Mouse (Mus musculus) neural tube, embryonic 12.5 days (tissue): ENCODE measurements around the gene Atp5b. TPM values are rescaled to one million over a fixed set of nuclear protein-coding genes. Genes with fewer than 3 reads are reported as not detected.
"Not testable (repeated sequence)": the region's sequence is repeated elsewhere in the genome, so short reads cannot be mapped to it uniquely, and the experiment has no call there.

Experiments
- ATAC-seq: fragments of 200-750 bp; cut with Nextera tagmentation; 2 replicates; pipeline ENCODE4 v1.8.0; 2017; ENCODE audit warnings: low read depth, mild to moderate bottlenecking, moderate TSS enrichment, moderate library complexity; ENCODE audit not compliant: low FRiP score
- H3K27ac ChIP-seq: fragments of 300-500 bp; sonication (generic); 2 replicates; pipeline ENCODE4 v1.5.1; 2016
- H3K27me3 ChIP-seq: fragments of 300-500 bp; sonication (generic); replicated peaks from 2 replicates; pipeline ENCODE4 v1.6.1; 2016; ENCODE audit warnings: mild to moderate bottlenecking
- H3K36me3 ChIP-seq: fragments of 300-500 bp; sonication (generic); 2 replicates; pipeline ENCODE4 v1.6.1; 2016; ENCODE audit warnings: mild to moderate bottlenecking
- H3K4me1 ChIP-seq: fragments of 300-500 bp; sonication (generic); 2 replicates; pipeline ENCODE4 v1.6.1; 2016
- H3K4me2 ChIP-seq: fragments of 300-500 bp; sonication (generic); replicated peaks from 2 replicates; pipeline ENCODE4 v1.6.1; 2016; ENCODE audit warnings: mild to moderate bottlenecking
- H3K4me3 ChIP-seq: fragments of 300-500 bp; sonication (generic); 2 replicates; pipeline ENCODE4 v1.5.1; 2016
- H3K9ac ChIP-seq: fragments of 300-500 bp; sonication (generic); 2 replicates; pipeline ENCODE4 v1.6.1; 2016; ENCODE audit warnings: mild to moderate bottlenecking
- H3K9me3 ChIP-seq: fragments of 300-500 bp; sonication (generic); 2 replicates; pipeline ENCODE4 v1.6.1; 2016; ENCODE audit warnings: mild to moderate bottlenecking
- WGBS: fragments of 180-500 bp; shearing (Covaris S2); methylation state at CpG from one replicate; pipeline ENCODE4 v1.1.7; 2016; 5-methylcytosine and 5-hydroxymethylcytosine counted together
- polyA plus RNA-seq: library from polyadenylated mRNA; unstranded; fragments of >200 nt; fragmentation: Nextera tagmentation; extraction: Ambion mirVana; gene quantifications from 2 replicates; pipeline ENCODE4 v1.2.1, GENCODE M21; 2016

Gene Atp5b
- polyA plus RNA-seq, 1 experiment from 2014 or later, result 2,133 TPM

- H3K36me3 ChIP-seq, result peaks cover 46% of the 10 kb centered on the region
- H3K9ac ChIP-seq, result no peak overlapping the region
- no peak overlapping the region for H3K4me2 ChIP-seq
- no peaks in the 10 kb centered on the region for H3K4me1 ChIP-seq
- H3K27ac ChIP-seq, result no peak overlapping the region
- ATAC-seq, result no peak
- no peaks in the 10 kb centered on the region for H3K9me3 ChIP-seq
- no peaks in the 10 kb centered on the region for H3K27me3 ChIP-seq
- H3K4me3 ChIP-seq, result no peak overlapping the region
- 94% methylated on average over 5 of the region's 5 CpGs for WGBS
These were observed 31.5 kb upstream of the Atp5b start for GRCm38 (mm10) chr10:128051589-128051988.

GRCm38 (mm10) chr10:128052136-128052535, 30.9 kb upstream of the Atp5b start:
- not testable (repeated sequence) for H3K9ac ChIP-seq, H3K27ac ChIP-seq, ATAC-seq, H3K4me1 ChIP-seq, H3K27me3 ChIP-seq, H3K9me3 ChIP-seq, H3K4me2 ChIP-seq, H3K4me3 ChIP-seq
- 100% methylated on average over 1 of the region's 2 CpGs for WGBS
- peaks cover 41% of the 10 kb centered on the region for H3K36me3 ChIP-seq

GRCm38 (mm10) chr10:128053001-128053400, 30.1 kb upstream of the Atp5b start:
- peaks cover 6% of the 10 kb centered on the region; the same call in 1 of the 2 replicates for H3K4me1 ChIP-seq
- H3K27me3 ChIP-seq, result no peaks in the 10 kb centered on the region
- H3K4me3 ChIP-seq, result no peak overlapping the region
- WGBS, result 95% methylated on average over 8 of the region's 8 CpGs
- no peak overlapping the region for H3K4me2 ChIP-seq
- H3K9me3 ChIP-seq, result no peaks in the 10 kb centered on the region
- H3K27ac ChIP-seq, result no peak overlapping the region
- peaks cover 34% of the 10 kb centered on the region for H3K36me3 ChIP-seq
- H3K9ac ChIP-seq, result no peak overlapping the region
- ATAC-seq, result no peak

- peaks cover 23% of the 10 kb centered on the region for H3K4me1 ChIP-seq
- ATAC-seq, result peak; percentile 38
- peak overlapping the region; percentile 72 for H3K4me3 ChIP-seq
- peak overlapping the region; percentile 67 for H3K4me2 ChIP-seq
- peak overlapping the region; percentile 97 for H3K27ac ChIP-seq
- H3K9ac ChIP-seq, result peak overlapping the region; percentile 82
- H3K36me3 ChIP-seq, result no peaks in the 10 kb centered on the region
- H3K9me3 ChIP-seq, result no peaks in the 10 kb centered on the region
- H3K27me3 ChIP-seq, result no peaks in the 10 kb centered on the region
- WGBS, result 1% methylated on average over 18 of the region's 18 CpGs
These were observed 24.9 kb upstream of the Atp5b start for GRCm38 (mm10) chr10:128058184-128058583.

GRCm38 (mm10) chr10:128058601-128059151, 24.4 kb upstream of the Atp5b start, which contains the start of gene Ptges3:
TSS of gene Ptges3 (plus strand) at chr10:128058954.
- Histone ChIP-seq H3K4me2 (peak within 1 kb of the TSS; percentile 67), H3K9ac (peak within 1 kb of the TSS; percentile 93), H3K36me3 (peaks cover 2% of the 10 kb centered on the region; the same call in 1 of the 2 replicates), H3K27ac (peak within 1 kb of the TSS; percentile 97), H3K4me3 (peak within 1 kb of the TSS; percentile 72), H3K4me1 (peaks cover 23% of the 10 kb centered on the region), H3K27me3 (no peaks in the 10 kb centered on the region), H3K9me3 (no peaks in the 10 kb centered on the region)
- peak; percentile 89 for ATAC-seq
- under 1% methylated on average over 64 of the region's 72 CpGs for WGBS

DNA sequence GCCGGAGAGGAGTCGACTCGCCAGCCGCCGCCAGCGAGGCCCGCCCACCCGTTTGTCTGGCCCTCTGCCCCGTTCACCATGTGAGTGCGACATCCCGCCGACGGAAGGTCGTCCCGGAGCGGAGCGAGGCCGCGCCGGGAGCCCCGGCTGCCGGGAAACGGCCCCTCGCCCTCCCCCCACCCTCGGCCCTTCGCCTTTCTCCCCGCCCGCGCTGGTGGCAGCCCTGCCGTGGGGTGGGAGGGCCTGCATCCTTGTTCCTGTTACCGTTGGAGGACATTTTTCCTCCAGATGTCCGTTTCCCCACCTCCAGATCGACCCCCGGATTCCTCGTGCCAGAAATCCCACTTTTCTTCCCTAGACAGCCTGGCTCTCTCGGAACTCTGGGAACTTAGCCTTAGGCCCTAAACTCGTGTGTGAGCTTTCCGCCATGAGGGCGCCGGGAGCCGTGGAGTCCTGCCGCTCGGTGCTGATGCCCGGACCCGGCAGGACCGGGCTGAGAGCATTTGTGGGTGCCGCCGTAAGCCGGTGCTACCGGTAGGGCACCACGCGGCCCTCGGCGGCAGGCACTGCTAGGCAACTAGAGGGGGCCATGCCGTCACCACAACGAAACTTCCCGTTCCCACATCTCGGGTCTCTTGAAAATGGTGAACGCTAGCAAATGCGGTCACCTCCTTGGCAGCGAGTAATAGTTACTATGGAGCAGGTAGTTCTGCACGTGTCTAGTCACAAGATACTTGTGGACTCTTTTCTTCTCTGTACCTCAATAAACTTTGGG, 23.7 kb upstream of the Atp5b start:
- peaks cover 6% of the 10 kb centered on the region; the same call in 1 of the 2 replicates for H3K36me3 ChIP-seq
- ATAC-seq, result peak; percentile 59
- peak overlapping the region; percentile 67 for H3K4me2 ChIP-seq
- peak overlapping the region; percentile 97 for H3K27ac ChIP-seq
- no peaks in the 10 kb centered on the region for H3K9me3 ChIP-seq
- H3K4me3 ChIP-seq, result peak overlapping the region; percentile 72
- WGBS, result under 1% methylated on average over 62 of the region's 62 CpGs
- H3K4me1 ChIP-seq, result peaks cover 23% of the 10 kb centered on the region
- peak overlapping the region; percentile 93 for H3K9ac ChIP-seq
- H3K27me3 ChIP-seq, result no peaks in the 10 kb centered on the region

DNA sequence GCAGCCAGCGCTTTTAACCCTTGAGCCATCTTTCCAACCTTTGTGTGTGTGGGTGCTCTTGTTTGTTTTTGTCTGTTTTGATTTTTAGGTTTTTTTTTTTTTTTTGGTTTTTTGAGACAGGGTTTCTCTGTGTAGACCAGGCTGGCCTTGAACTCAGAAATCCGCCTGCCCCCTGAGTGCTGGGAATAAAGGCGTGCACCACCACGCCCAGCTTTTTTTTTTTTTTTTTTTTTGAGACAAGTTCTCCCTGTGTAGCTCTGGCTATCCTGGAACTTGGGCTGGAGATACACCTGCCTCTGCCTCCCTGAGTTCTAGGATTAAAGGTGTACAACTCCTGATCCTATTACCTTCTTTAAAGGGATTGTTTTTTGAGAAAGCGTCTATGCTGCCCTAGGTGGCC, 22.0 kb upstream of the Atp5b start:
- Histone ChIP-seq H3K36me3 (peaks cover 6% of the 10 kb centered on the region; the same call in 1 of the 2 replicates), H3K4me1 (peaks cover 23% of the 10 kb centered on the region), H3K4me2 (peak overlapping the region; percentile 67), H3K27ac (no peak overlapping the region), H3K27me3 (no peaks in the 10 kb centered on the region), H3K4me3 (no peak overlapping the region; the same call in 1 of the 2 replicates), H3K9me3 (no peaks in the 10 kb centered on the region), H3K9ac (peak overlapping the region; percentile 93)
- no peak for ATAC-seq
- 92% methylated on average over 5 of the region's 5 CpGs for WGBS

GRCm38 (mm10) chr10:128062221-128062989, 20.7 kb upstream of the Atp5b start:
- Histone ChIP-seq H3K4me2 (no peak overlapping the region), H3K36me3 (peaks cover 6% of the 10 kb centered on the region; the same call in 1 of the 2 replicates), H3K27ac (no peak overlapping the region), H3K4me3 (no peak overlapping the region), H3K27me3 (no peaks in the 10 kb centered on the region), H3K9ac (no peak overlapping the region), H3K4me1 (peaks cover 23% of the 10 kb centered on the region), H3K9me3 (no peaks in the 10 kb centered on the region)
- 95% methylated on average over 6 of the region's 6 CpGs for WGBS
- no peak for ATAC-seq

GRCm38 (mm10) chr10:128066072-128066471, 17.0 kb upstream of the Atp5b start:
- Histone ChIP-seq H3K36me3 (peaks cover 29% of the 10 kb centered on the region), H3K9ac (no peak overlapping the region), H3K4me3 (no peak overlapping the region), H3K9me3 (0 out of 2 replicates have a peak, but pooled peaks cover 4% of the 10 kb centered on the region), H3K4me1 (0 out of 2 replicates have a peak, but pooled peaks cover 3% of the 10 kb centered on the region), H3K27me3 (no peaks in the 10 kb centered on the region), H3K27ac (no peak overlapping the region), H3K4me2 (no peak overlapping the region)
- 83% methylated on average over 5 of the region's 5 CpGs for WGBS
- ATAC-seq, result no peak

- H3K27ac ChIP-seq, result no peak overlapping the region
These were observed 13.9 kb upstream of the Atp5b start for GRCm38 (mm10) chr10:128069201-128069600.

GRCm38 (mm10) chr10:128070432-128070831, 12.6 kb upstream of the Atp5b start:
- H3K27me3 ChIP-seq, H3K9ac ChIP-seq, H3K4me3 ChIP-seq, H3K9me3 ChIP-seq, H3K4me1 ChIP-seq, ATAC-seq, H3K4me2 ChIP-seq, H3K27ac ChIP-seq: not testable (repeated sequence)
- peaks cover 53% of the 10 kb centered on the region for H3K36me3 ChIP-seq
- WGBS, result 97% methylated on average over 2 of the region's 2 CpGs

More at GRCm38 (mm10) chr10:128069201-128069600, 13.9 kb upstream of the Atp5b start:
- Histone ChIP-seq H3K27me3 (no peaks in the 10 kb centered on the region), H3K4me3 (no peak overlapping the region), H3K9me3 (0 out of 2 replicates have a peak, but pooled peaks cover 4% of the 10 kb centered on the region), H3K4me1 (no peaks in the 10 kb centered on the region), H3K9ac (no peak overlapping the region), H3K4me2 (no peak overlapping the region), H3K36me3 (peaks cover 49% of the 10 kb centered on the region)
- WGBS, result 93% methylated on average over 4 of the region's 4 CpGs
- no peak for ATAC-seq

- not testable (repeated sequence) for H3K9ac ChIP-seq, H3K4me3 ChIP-seq, H3K27ac ChIP-seq, ATAC-seq, H3K27me3 ChIP-seq, H3K4me2 ChIP-seq, H3K9me3 ChIP-seq, H3K4me1 ChIP-seq
- WGBS, result 86% methylated on average over 5 of the region's 5 CpGs
- peaks cover 24% of the 10 kb centered on the region for H3K36me3 ChIP-seq
These were observed 4.8 kb upstream of the Atp5b start for GRCm38 (mm10) chr10:128078269-128078668.
